Mouse (Mus musculus): ENCODE measurements around the gene Ugdh. TPM values are rescaled to one million over a fixed set of nuclear protein-coding genes. Genes with fewer than 3 reads are reported as not detected.

The Ugdh gene
- total RNA-seq, 1 experiment from 2014 or later = 29.2 TPM

GRCm38 (mm10) chr5:65374746-65375145, 61.0 kb downstream of the Ugdh start:
- ATAC-seq (replicated peaks; ENCODE audit: insufficient number of reproducible peaks, low FRiP score, low TSS enrichment, poor library complexity, severe bottlenecking) = no peak

GRCm38 (mm10) chr5:65371551-65371950, 64.2 kb downstream of the Ugdh start:
- no peak for ATAC-seq (replicated peaks; ENCODE audit: insufficient number of reproducible peaks, low FRiP score, low TSS enrichment, poor library complexity, severe bottlenecking)

GRCm38 (mm10) chr5:65367837-65368236, 67.9 kb downstream of the Ugdh start:
- ATAC-seq (replicated peaks; ENCODE audit: insufficient number of reproducible peaks, low FRiP score, low TSS enrichment, poor library complexity, severe bottlenecking) = no peak

Other genes with a start within 250 kb of the Ugdh start
- gene Wdr19, start 236.3 kb downstream of the Ugdh start, total RNA-seq (2017) = 0.29 to 3.3 TPM (median 1.1 TPM) in 3 replicates
- gene Rfc1, start 100.3 kb downstream of the Ugdh start, total RNA-seq (2017) = 35.2 to 67.2 TPM (median 41.1 TPM) in 3 replicates
- gene Klb, start 87.6 kb downstream of the Ugdh start, total RNA-seq (2017) = not detected in 3 replicates
- gene Rpl9, start 44.5 kb downstream of the Ugdh start, total RNA-seq (2017) = 1,257 to 1,765 TPM (median 1,722 TPM) in 3 replicates
- 34.4 to 51.5 TPM (median 37.0 TPM) in 3 replicates for gene Lias, start 44.5 kb downstream of the Ugdh start, total RNA-seq (2017)
- gene Gm43552, start 56.9 kb upstream of the Ugdh start, total RNA-seq (2017) = not detected in 3 replicates
- 93.9 to 122 TPM (median 116 TPM) in 3 replicates for gene Smim14, start 101.2 kb upstream of the Ugdh start, total RNA-seq (2017)
- 48.6 to 59.6 TPM (median 49.9 TPM) in 3 replicates for gene Ube2k, start 101.3 kb upstream of the Ugdh start, total RNA-seq (2017)

All from monocyte, adult 5-6 weeks (primary cell).